Mouse (Mus musculus) gastrocnemius, postnatal 14 days (tissue): ENCODE data around the gene Dtx1. TPM values are rescaled to one million over a fixed set of nuclear protein-coding genes. Genes with fewer than 3 reads are reported as not detected.

Source experiments
- DNase-seq: peaks from one replicate; pipeline ENCODE4 v3.0.0; 2021; ENCODE audit warnings: mixed read lengths
- intact Hi-C: fragments of 180-260 bp; cut with DNase I; formaldehyde crosslinking; loops from one replicate; pipeline ENCODE4 v1.15.1; 2025; ENCODE audit warnings: low total_unique reads
- total RNA-seq, 2 experiments: library from RNA; stranded (reverse); gene quantifications; 2 replicates each; pipeline ENCODE4 v1.2.3; 2021

Dtx1 gene
- total RNA-seq, 2 experiments from 2014 or later = 0.66 to 0.76 TPM

DNA sequence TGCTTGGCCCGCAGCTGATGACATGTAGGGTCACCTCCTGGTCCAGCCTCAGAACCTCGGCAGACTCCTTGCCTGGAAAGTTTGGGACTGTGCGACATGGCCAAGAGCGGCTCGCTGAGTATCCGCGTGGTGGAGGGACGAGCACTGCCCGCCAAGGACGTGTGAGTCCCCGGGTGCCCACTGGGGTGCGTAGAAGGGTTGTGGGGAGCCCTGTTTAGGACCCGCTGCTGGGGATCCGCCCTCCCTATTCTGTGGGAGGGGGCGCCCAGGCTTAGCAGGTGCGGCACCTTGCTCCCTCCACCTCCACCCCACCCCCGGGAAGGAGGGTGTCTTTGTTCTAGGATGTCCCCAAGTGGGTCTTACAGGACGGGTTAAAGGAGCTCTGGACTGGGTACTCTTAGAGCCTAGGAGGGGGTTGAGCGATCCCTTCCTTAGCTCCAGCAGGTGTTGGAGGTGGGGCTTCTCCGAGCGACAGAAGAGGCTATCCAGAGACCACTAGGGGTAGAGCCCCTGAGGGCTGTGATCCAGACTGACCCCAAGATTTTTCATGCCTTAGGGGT lies 62.3 kb downstream of the Dtx1 start:
- intact Hi-C loops = no loop called here
- no peak for DNase-seq

DNA sequence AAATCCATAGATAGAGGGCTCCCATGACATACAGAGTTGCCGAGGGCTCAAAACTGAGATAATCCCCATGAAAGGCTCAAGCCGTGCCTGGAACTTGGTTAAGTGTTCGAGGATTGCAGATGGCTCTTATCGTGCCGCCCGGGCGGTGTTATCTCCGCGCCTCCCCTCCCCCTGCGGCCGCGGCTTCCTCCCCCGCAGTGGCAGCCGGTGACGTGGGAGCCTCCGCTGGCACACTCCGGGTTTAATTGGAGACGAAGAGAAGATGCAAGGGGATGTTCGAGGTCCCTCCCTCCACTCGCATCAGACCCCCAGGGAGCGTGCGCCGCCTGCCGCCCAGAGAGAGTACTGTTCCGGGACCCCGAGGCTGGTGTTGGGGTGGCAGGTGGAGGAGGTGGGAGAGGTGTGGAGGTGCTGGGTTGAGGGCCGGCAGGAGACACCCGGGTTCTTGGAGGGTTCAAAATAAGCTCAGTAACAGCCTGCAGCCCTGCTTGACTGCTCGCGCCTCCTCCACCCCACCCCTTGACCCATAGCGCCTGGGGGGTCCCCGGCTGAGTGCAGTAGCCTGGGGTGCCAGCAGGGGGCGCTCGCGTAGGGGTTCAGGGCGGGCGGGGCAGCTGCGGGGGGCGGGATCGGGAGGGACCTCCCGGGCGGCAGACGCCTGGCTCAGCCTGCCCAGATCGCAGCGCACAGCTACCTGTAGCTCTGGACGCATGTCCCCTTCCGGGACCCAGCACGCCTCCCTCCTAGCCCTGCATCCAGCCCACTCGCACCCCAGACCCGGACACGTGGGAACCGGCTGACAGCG lies 63.0 kb downstream of the Dtx1 start, which contains the start of gene Rasal1:
Rasal1 (plus strand) TSS at position 244 of the 805 bp plus-strand sequence.
- intact Hi-C loops = no loop called here
- DNase-seq = peak; percentile 35

GRCm38 (mm10) chr5:120647814-120648491 lies 63.8 kb downstream of the Dtx1 start:
- intact Hi-C loops = no loop called here
- DNase-seq = no peak

- intact Hi-C loops = no loop called here
- no peak for DNase-seq
Measured at GRCm38 (mm10) chr5:120647361-120647760, 64.4 kb downstream of the Dtx1 start.

DNA sequence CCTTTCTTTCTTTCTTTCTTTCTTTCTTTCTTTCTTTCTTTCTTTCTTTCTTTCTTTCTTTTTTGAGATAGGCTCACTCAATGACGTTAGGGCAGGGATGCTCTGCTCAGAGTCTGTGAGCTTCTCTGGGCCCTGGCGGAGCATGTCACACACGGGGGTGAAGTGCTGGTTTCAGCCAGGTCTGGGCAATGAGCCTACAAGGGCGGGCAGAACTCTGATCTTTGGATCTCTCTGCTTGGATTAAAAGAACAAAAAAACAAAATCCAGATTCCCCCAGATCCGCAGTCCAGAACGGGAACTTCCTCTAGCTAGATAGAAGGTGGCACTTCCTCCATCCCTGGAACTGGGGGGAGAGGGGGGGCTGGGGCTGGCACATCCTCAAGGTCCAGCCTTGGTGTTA lies 65.9 kb downstream of the Dtx1 start:
- intact Hi-C loops = no loop called here
- peak; percentile 46 for DNase-seq

DNA sequence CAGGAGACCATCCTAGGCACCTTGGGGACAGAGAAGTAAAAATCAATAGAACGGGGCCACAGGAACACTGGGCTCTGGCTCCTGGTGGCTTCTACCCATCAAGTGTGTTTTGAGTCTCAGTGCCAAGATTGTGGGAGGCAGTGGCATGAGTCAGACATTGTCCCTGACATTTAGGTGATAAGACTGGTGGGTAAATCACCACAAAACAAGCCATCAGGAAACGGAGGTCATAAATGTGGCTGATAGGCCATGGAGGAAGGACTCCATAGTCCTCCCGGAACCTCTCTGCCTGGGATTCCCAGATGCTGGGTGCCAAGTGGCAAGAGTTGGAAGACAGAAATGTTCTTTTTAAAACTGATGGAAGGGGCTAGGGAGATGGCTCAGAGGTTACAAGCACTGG lies 67.5 kb downstream of the Dtx1 start:
- DNase-seq = no peak
- intact Hi-C loops = no loop called here

DNA sequence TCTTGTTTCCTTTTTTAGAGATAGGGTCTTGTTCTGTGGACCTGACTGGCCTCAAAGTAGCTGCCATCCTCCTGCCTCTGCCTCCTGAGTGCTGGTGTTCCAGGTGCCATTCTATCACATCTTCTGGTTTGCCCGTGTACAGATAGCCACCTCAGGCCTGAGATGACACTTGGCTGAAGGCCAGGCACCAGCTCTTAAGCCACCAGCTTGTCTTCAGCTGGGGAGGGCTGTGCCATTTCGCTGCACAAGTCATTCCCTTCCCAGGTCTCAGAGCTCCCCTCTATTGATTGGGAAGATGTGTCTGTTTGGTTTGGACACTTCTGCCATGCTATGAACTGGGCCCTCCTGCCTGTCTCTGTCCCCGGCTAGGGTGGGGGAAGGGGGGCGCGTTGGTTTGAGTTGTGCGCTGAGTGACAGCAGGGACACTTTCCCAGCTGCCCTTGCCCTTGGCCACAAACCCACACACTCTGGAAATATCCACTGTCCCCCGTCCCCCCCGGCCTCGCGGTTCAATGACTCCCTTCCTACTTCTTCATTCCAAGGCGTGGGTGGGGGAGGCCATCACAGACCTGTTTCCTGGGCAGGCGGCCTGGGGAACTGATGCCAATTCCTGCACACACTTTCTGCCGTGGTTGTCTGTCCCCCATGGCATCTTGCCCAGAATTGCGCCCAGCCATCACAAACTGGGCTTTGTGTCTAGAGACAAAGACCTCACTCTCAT lies 68.2 kb downstream of the Dtx1 start:
- peak; percentile 44 for DNase-seq
- intact Hi-C loops = no loop called here

- no peak for DNase-seq
- intact Hi-C loops = no loop called here
Measured at GRCm38 (mm10) chr5:120640094-120640493, 71.6 kb downstream of the Dtx1 start.

DNA sequence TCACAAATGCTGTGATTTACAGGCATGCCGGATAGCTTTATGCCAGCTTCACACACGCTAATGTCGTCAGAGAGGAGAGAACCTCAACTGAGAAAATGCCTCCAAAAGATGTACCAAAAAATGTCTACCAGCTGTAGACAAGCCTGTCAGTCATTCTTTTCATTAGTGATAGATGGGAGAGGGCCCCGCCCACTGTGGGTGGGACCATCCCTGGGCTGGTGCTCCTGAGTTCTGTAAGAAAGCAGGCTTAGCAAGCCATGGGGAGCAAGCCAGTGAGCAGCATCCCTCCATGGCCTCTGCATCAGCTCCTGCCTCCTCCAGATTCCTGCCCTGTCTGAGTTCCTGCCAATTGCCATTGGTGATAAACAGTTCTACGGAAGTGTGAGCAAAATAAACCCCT lies 76.1 kb downstream of the Dtx1 start:
- no peak for DNase-seq
- intact Hi-C loops = no loop called here

- intact Hi-C loops = no loop called here
Measured at GRCm38 (mm10) chr5:120634860-120635259, 76.9 kb downstream of the Dtx1 start.

GRCm38 (mm10) chr5:120634131-120634530 lies 77.6 kb downstream of the Dtx1 start, which contains the start of gene Cfap73:
TSS of gene Cfap73 (minus strand) at chr5:120634235.
- DNase-seq = no peak
- intact Hi-C loops = no loop called here

More at GRCm38 (mm10) chr5:120634860-120635259, 76.9 kb downstream of the Dtx1 start:
- no peak for DNase-seq

DNA sequence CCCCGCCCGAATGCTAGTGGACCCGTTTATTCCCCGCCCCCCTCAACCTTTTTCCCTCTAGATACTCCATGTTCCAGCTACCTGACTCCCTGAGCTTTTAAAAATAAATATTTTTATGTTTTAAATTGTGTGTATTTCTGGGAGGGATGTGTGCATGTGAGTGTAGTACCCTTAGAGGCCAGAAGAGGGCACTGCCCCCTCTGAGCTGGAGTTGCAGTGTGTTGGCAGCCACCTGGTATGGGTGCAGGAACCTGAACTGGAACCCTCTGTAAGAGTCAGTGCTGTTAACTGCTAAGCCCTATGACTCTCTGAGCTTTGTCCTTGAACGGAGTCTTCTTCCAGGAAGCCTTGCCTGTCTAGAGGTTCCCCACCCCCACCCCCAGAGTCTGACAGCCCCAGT lies 79.8 kb downstream of the Dtx1 start:
- DNase-seq = no peak
- intact Hi-C loops = no loop called here

DNA sequence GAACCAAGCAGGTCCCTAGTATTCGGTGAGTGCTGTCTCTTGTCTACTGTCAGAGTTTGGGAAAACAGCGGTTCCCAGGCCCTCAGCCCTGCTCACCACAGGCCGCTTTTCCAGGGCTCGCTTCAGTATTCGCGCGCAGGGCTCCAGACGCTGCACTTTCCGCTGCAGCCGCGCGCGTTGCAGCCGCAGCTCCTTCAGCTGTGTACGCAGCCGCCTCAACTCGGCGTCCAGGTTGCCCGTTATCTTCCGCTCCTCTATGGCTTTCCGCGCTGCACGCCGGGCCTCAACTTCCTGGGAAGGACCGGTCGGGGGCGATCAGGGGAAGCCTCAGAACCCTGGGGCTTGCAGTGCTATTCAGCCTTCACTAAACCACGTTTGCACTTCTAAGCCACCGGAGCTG lies 80.6 kb downstream of the Dtx1 start:
- intact Hi-C loops = no loop called here
- no peak for DNase-seq

Other genes with a start within 250 kb of the Dtx1 start
- gene Sdsl, start 239.1 kb downstream of the Dtx1 start, total RNA-seq = under 1 TPM; 0.40 to 0.55 TPM
- gene Sds, start 235.4 kb downstream of the Dtx1 start, total RNA-seq = not detected
- gene Plbd2, start 208.3 kb downstream of the Dtx1 start, total RNA-seq = 10 to 100 TPM; 31.7 to 34.3 TPM
- 10 to 100 TPM; 12.5 to 13.0 TPM for gene Slc8b1, start 200.8 kb downstream of the Dtx1 start, total RNA-seq
- gene Tpcn1, start 123.3 kb downstream of the Dtx1 start, total RNA-seq = 10 to 100 TPM; 47.6 to 50.9 TPM
- gene Iqcd, start 122.9 kb downstream of the Dtx1 start, total RNA-seq = under 1 TPM in 1 of 2 experiments, not detected in 1; 0.13 TPM
- 1 to 10 TPM; 4.3 to 5.3 TPM for gene Rita1, start 99.3 kb downstream of the Dtx1 start, total RNA-seq
- gene Ddx54, start 99.2 kb downstream of the Dtx1 start, total RNA-seq = 10 to 100 TPM; 20.1 to 22.3 TPM
- gene Cfap73, start 77.7 kb downstream of the Dtx1 start, total RNA-seq = not detected
- not detected for gene Rasal1, start 63.1 kb downstream of the Dtx1 start, total RNA-seq
- gene Oas2, start 37.9 kb upstream of the Dtx1 start, total RNA-seq = under 1 TPM in 1 of 2 experiments, not detected in 1; 0.13 TPM
- gene Oas3, start 65.7 kb upstream of the Dtx1 start, total RNA-seq = not detected
- not detected for gene Oas1e, start 83.6 kb upstream of the Dtx1 start, total RNA-seq
- under 1 TPM; 0.35 to 0.38 TPM for gene Oas1c, start 100.6 kb upstream of the Dtx1 start, total RNA-seq
- not detected for gene Oas1f, start 135.4 kb upstream of the Dtx1 start, total RNA-seq
- gene Oas1h, start 149.5 kb upstream of the Dtx1 start, total RNA-seq = not detected
- gene Oas1g, start 175.7 kb upstream of the Dtx1 start, total RNA-seq = under 1 TPM in 1 of 2 experiments, not detected in 1; 0.16 TPM
- not detected for gene Oas1a, start 195.6 kb upstream of the Dtx1 start, total RNA-seq
- gene Oas1d, start 202.6 kb upstream of the Dtx1 start, total RNA-seq = not detected